Mouse (Mus musculus) megakaryocyte-erythroid progenitor cell, adult 5-6 weeks (primary cell): ENCODE results near the gene Nxt2. TPM values are rescaled to one million over a fixed set of nuclear protein-coding genes. Genes with fewer than 3 reads are reported as not detected.
"Not testable (repeated sequence)": the region's sequence is repeated elsewhere in the genome, so short reads cannot be mapped to it uniquely, and the experiment has no call there.

Source experiments
- ATAC-seq: replicated peaks from 2 replicates; pipeline ENCODE4 v1.8.0; 2016; ENCODE audit warnings: mild to moderate bottlenecking, inconsistent platforms; ENCODE audit not compliant: severe bottlenecking, poor library complexity, low FRiP score, low TSS enrichment
- total RNA-seq, 2 experiments: library from RNA; stranded (forward) in 1 of 2; stranded (reverse) in 1 of 2; fragments of 200-1000, 215-1000 nt in 1 of 2; fragments of >200 nt in 1 of 2; fragmentation: Nextera tagmentation in 1 of 2; gene quantifications; 2 replicates each; pipeline ENCODE4 v1.2.3; 2014 to 2017

Gene Nxt2
- total RNA-seq (2014; fragmentation: Nextera tagmentation) (3.9 and 7.3 TPM in 2 replicates), total RNA-seq (2017) (10.6 and 15.8 TPM in 2 replicates)

DNA sequence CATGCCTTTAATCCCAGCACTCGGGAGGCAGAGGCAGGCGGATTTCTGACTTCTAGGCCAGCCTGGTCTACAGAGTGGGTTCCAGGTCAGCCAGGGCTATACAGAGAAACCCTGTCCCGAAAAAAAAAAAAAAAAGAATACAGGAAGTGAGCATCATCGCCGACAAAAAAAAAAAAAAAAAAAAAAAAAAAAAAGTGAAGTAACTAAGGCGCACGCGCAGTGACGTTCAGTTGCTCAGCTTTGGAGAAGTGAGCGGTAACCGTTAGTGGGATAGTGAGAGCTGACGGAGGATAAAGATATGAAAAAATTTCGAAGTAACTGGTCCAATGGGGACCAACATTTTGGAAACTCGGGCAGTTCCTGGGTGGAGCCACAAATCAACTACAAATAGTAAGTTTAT lies at the start of gene Nxt2:
TSS of gene Nxt2 (plus strand) at position 229 of the 400 bp plus-strand sequence.
- no peak for ATAC-seq

DNA sequence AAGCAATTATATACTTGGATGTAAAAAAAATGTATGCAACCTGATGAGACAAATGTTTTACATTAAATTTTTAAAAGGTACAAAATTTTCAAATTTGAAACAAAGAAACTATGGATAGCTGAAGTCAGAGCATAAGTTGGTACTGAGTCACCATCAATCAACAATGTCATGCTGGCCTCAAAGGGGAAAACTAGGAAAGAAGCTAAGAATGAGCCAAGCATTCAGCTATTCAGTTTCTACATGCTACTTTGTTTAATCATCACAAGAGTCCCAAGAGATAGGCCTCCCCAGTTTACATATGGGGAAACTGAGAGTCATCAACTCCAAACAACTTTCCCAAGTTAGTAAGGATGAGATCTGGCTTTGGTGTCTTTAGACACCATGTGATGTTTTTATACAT lies 49.6 kb upstream of the Nxt2 start:
- no peak for ATAC-seq

DNA sequence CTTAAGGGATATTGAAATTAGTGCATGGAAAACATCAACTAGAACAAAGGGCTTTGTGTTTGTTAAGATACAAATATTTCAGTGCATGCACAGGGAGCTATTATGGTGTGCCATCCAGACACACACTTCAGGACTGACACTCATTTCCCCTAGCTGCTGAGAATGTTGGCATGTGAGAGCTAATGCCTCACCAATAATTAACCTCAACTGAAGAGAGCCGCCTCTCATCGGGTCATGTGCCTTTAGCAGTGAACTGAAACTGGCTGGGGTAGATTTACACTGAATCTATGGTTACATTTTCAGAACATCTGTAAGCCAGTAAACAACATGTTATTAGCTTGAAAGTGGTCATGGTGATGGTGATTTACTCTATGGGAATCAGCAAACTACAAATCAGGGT lies 44.5 kb upstream of the Nxt2 start:
- no peak for ATAC-seq

DNA sequence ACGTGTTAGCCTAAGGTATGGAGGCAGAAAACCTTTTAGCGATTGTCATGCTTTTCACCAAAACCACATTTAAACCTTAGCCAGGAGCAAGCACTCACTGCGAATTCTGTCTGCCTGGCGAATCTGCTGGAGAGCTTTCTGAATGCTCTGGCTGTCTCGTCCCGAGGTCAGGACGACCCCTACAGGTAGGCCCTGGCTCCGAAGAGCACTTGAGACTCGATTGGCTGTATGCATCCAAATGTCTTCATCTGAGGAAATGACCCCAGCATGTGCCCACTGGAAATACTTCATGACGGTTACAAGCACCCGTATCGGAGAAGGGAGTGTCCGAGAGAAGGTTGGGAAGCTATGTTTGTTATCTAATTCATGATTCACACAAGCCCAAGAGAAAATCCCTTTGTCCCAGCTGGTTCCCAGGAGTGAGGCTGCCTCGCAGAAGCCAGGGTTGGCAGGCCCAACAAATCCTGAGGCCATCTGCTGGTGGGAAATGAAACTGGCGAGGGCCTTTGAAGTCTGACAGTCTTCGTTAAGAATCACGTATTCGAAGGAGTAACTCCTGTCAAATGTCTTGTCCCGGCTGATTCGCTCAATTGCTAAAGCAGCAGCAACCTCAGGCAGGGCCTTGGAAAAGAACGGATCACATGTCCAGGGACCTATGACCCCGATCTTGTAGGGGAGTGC lies 37.4 kb upstream of the Nxt2 start:
- no peak for ATAC-seq

DNA sequence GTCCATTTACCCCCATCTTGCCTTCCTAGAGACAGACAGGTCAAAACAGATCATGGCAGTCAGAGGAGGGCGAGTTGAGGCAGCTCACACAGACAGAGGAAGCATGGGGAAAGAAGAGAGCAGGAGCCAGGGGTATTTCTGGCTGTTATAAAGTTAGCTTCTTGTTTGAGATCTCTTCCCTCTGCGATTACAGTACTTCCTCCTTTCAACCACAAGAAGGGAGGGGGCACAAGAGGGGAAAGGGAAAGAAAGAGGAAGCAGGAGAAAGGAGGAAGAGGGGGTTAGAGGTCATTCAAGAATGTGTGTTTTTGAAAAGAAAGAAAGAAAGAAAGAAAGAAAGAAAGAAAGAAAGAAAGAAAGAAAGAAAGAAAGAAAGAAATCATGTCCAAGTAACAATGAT lies 36.2 kb upstream of the Nxt2 start:
- no peak for ATAC-seq

DNA sequence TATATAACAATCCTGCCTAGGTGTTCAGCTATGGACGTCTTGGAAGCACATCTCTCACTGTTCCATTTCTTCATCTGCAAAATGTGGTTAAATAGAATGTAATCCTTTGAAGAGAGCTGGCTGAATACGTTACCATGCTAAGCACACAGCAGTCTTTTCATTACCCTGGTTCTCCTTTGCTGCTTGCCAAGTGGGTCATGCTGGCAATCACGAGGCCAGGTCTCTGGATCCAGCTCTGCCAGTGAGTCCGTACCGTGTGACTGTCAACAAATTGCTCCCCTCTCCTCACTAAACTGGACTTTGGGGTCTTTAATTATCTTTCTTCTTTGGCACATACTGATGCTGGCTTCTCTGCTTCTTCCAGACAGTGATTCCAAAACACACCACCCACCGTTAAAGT lies 32.1 kb upstream of the Nxt2 start:
- no peak for ATAC-seq

DNA sequence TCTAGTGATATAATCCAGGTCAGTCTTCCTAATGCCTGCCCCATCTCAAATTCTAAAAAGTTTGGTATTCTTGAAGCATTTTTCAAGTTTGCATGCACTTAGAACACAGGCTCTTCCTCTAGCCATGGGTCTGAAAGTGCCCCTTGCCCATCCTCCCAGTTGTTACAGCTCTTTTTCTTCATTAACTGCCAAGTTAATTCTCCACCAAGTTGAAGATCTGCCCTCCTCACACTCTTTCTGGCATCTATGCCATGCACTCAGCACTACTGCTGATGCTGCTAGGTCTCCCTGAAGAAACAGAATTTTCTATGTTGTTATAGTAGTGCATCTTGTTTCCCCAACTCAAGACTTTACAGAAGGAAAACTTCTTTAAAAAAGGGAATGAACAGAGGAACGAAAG lies 31.0 kb upstream of the Nxt2 start:
- ATAC-seq = no peak

DNA sequence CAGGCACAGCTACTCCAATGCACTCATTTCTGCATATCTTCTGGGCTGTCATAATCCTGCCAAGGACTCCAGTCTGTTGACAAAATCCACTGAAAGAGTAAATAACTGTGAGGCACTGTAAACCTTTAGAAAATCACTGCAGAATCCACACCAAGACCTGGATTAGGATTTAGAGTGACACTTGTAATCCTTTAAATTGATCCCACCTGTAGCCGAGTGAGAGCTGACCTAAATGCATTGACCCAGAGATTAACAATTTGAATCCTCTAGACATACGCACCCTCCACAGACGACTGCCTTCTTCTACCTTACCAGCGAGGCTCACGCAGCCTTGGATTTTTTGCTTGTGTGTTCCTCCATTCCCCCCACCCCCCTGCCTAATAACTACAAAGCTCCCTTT lies 29.7 kb upstream of the Nxt2 start, which contains the start of gene Gucy2f:
TSS of gene Gucy2f (minus strand) at position 101 of the 400 bp plus-strand sequence.
- no peak for ATAC-seq

DNA sequence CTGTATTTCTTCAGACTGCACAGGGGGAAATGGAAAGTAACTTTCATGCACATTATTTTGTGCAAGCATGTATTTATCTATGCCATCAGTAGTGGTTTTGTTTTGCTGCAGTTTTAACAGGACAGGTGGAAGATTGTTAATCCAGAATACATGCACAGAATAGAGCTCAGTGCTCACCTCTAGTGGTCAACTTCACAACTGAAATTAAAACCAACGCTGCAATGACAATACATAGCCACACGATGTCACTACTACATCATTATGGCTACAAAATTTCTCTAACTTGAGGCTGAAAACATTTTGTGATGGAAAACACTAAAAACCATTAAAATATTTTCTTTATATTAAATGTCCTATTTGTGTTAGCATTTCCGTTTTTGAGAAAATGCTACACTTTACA lies 26.3 kb upstream of the Nxt2 start:
- 0 out of 2 replicates have a peak, but pooled peaks have one; percentile 55 for ATAC-seq

DNA sequence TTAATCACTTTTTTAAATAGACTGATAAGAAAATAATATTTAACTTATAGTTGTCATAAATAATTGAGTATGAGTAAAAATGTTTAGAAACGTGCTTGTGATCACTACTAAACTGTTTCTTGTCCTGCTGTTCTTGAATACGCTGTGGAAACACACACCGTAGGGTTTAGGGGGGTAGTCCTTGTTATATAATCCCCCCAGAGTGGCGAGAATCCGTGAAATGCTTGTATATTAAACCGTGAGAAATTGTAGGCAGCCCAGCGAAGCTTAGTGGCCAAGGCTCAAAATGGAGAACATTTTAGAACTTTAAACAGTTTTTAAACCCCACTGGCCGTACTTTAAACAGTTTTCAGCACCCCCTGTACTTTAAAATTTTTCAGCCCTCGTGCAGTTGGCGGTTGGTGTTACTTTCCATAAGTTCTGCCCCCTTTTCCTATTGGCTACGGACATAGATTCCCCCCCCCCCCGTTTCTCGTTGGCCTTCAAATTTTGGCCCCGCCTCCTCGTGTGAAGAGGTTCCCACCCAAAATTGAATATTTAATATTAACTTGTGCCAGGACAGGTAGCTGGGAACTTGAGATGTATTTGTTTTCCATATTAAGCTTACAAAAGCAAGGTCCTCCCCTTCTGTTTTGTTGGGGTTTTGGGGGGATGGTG lies 956 bp downstream of the Nxt2 start:
- ATAC-seq = peak; percentile 87

DNA sequence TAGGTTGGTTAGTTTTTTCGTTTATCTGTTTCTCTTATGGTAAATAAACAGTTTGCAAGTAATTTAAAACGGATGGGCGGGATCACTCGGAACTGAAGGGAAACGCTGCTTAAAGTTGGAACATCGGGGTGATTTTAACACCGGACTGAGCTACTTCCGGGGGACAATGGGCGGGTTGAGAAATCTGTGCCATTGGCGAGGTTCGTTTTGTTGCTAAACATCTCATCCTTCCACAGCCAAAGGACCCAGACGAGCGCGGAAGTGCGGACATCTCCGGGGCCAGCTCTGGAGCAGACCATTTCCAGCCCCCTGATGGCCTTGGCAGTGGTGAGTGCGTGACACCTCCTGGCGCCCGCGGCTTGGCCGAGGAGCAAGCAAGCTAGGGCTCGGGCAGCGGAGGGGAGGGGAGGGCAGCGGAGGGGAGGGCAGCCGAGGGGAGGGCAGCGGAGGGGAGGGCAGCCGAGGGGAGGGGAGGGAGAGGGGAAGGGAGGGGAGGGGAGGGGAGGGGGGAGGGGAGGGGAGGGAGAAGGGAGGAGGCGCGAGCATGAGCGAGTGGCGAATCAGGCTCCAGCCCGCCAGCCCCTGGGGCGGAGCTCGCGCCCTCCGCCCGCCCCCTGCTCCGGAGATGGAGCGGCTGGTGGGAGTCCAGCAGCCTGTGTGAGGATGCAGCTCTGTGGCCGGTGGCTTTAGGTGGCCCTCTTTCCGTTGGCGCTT lies 1.6 kb downstream of the Nxt2 start:
- ATAC-seq = peak; percentile 98

DNA sequence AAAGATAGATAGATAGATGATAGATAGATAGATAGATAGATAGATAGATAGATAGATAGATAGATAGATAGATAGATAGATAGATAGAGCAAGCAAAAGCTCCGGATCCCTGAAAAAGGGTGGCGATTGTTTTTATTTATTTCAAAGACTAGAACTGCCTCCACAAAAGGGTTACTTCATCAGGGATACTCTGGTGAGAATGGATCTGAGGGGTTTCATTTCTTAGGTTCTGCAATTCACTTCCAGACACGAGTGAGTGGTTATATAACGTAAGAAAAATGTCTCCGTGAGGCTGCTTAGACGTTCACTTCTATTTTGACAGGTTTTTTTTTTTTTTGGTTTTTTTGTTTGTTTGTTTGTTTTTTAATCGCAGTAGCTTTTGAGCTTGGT lies 2.2 kb downstream of the Nxt2 start:
- no peak for ATAC-seq

DNA sequence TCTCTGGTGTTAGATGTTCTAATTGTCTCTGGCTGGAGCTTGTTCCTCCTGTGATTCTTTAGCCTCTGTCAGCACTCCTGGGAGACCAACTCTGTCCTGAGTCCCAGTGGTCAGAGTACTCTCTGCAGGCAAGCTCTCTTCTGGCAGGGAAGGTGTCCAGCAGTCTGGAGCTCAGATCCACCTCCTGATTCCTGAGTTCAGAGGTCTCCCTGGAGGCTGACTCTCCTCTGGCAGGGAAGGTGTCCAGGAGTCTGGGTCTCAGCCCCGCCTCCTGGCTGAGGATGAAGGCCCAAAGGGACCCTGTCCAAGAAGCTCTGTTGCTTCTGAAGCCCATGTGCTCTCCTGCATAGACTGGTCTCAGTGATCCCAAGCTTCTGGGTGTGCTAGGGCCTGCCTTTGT lies 9.6 kb downstream of the Nxt2 start:
- not testable (repeated sequence) for ATAC-seq

DNA sequence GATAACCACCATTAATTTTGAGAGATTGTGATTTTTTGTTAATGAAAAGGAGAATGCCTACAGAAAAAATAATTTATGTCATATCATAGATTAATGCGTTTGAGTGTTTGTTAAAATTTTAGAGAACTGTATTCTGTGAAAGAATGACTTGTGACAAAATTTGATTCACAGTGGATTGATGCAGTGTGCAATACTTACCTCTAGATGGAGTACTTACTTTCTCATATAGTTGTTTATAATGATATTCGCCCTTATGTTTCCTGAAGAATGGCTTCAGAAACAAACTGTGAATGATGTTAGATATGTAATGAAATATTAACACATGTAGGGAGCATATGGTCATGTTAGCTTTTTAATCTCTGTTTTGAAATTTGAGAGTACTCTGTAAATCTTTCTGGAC lies 10.5 kb downstream of the Nxt2 start:
- no peak for ATAC-seq

DNA sequence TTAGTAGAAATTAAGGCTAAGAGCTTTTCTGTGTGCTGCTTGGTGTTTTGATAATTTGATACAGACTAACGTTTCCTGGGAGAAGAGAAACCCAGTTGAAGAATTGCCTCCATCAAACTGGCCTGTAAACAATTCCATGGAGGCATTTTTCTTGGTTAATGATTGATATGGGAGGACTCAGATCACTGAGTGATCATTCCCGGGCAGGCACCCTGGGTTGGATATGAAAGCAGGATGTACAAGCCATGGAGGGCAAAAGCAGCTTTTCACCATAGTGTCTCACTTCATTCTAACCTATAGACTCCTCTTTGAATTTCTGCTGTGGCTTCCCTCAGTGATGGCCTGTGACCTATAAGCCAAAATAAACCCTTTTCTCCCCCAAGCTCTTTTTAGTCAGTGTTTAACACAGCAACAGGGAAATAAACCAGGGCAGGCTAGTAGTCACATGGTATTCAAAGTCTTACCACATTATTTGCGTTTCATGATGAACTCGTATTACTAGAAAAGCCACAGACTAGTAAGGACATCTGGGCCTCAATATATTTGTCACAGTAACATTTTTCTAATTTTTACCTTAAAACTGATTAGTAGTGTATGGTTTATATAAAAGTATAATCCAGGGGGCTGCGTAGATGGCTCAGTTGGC lies 19.2 kb downstream of the Nxt2 start:
- no peak for ATAC-seq

DNA sequence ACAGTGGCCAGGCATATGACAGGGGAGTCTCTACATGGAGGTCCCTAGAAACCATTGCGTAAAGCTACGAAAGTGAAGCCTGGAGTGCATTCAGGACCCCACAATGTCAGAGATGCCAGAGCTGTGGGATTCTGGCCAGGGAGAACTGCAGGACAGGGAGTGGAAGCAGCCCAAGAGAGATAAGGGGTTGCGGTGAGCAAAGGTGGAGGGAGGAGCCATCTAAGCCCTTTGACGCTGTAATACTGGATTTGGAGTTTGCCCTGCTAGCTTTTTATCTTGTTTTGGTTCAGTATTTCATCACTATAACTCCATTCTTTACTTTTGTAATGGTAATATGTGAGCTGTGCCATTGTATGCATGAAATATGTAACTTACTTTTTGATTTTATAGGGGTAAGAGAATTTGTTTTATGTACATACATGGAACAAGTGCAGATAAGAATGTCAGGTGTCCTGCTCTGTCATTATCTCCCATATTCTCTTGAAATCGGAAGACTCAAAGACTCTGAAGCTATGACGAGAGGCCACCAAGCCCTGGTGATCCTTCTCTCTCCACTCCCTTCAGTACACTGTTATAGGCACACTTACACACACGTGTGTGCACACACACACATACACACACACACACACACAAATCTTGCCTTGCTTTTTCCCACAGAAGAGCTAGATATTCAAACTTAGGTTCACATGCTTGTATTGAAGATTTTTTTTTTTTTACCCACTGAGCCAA lies 23.6 kb downstream of the Nxt2 start:
- peak; percentile 81 for ATAC-seq

DNA sequence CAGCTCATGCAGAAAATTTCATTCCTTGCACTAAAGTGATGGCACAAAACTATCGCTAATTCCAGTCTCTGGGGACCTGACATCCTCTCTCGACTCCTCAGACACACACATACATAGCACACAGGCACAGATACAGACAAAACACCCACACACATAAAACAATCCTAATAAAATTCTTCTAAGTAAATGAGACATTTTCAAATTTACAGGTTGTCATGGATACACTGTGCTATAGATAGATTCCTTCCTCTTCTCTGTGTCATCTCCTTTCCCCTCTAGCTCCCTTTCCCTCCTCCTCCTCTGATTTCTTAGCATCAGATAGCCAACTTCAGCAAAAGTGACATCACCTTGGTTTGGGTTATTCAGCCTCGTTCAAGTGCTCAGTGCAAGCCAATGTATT lies 49.5 kb downstream of the Nxt2 start:
- no peak for ATAC-seq

DNA sequence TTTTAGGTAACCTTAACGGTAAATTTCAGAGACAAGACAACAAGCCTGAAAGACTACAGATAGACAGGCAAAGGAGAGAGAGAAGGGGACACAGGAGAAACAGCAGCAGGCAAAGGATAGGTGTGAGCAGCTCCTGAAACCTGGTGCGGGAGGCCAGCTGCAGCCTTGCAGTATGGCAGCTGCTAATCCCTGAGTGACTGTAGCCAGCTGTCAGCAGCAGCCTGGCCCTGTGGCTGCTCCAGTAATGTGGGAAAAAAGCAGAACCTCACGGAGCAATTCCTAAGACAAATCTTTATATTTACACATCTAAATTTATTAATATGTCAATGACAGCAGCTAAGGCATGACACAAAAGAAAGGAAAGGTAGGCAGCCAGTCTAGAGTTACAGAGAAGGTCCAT lies 50.0 kb downstream of the Nxt2 start:
- ATAC-seq = no peak

DNA sequence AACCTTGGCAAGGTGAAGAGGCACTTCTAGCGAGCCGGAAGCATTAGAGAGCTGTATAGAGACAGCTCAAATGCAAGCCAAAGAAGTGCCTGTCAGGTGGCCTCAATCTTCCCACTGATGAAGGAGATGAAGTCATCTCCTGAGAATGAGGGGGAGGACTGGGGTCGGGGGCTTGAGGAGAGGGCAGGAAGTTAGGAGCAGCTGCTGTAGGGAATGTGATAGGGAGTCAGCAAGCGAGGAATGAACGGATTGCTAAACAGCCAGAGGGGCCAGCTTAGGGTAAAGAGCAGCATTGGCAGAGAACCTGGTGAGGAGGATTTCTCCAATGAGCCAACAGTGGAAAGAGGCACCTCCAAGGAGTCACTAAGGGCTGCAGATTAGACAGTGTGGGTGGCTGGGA lies 59.3 kb downstream of the Nxt2 start:
- no peak for ATAC-seq
